Mouse (Mus musculus) G1E (cell line): ENCODE measurements at regions not wholly inside any gene's neighbourhood (a gene's known extent, or its start where the extent isn't known, plus 50 kb on each side); places are given as distances from the start of the nearest gene placed in this dataset.
A peak's percentile ranks its signal among the peaks of the same experiment; 100 is the strongest.

Experiments
- ATAC-seq: 2 replicates; pipeline ENCODE4 v1.8.0; 2016; ENCODE audit warnings: mild to moderate bottlenecking; ENCODE audit not compliant: insufficient number of reproducible peaks, poor library complexity, low FRiP score, severe bottlenecking; ENCODE audit errors: extremely low read depth
- DNase-seq: peaks from one replicate; pipeline ENCODE4 v3.0.0; 2012; ENCODE audit warnings: low spot score
- H3K27me3 ChIP-seq: 2 replicates; pipeline ENCODE4 v1.6.1; 2012; ENCODE audit warnings: mild to moderate bottlenecking, low read length, inconsistent platforms; ENCODE audit not compliant: insufficient read depth
- H3K36me3 ChIP-seq: replicated peaks from 2 replicates; pipeline ENCODE3; 2012; ENCODE audit warnings: mild to moderate bottlenecking, inconsistent platforms
- H3K4me1 ChIP-seq: 2 replicates; pipeline ENCODE4 v1.6.1; 2012; ENCODE audit warnings: low read depth, low read length, inconsistent platforms, mixed read lengths; ENCODE audit not compliant: insufficient read depth
- H3K4me3 ChIP-seq: 2 replicates; pipeline ENCODE4 v1.5.1; 2012; ENCODE audit warnings: low read depth, mild to moderate bottlenecking, inconsistent platforms, low read length, moderate library complexity, mixed read lengths
- H3K9me3 ChIP-seq: replicated peaks from 2 replicates; pipeline ENCODE4 v1.6.1; 2012; ENCODE audit warnings: inconsistent platforms
- CTCF ChIP-seq: IDR thresholded peaks from 2 replicates; pipeline ENCODE4 v1.5.1; 2012; ENCODE audit warnings: low read depth, low read length, inconsistent platforms, mixed read lengths
- GATA1 ChIP-seq: IDR thresholded peaks from 2 replicates; pipeline ENCODE4 v1.6.1; 2012; ENCODE audit warnings: borderline replicate concordance, low read length, inconsistent platforms, mixed read lengths
- GATA2 ChIP-seq: IDR thresholded peaks from 2 replicates; pipeline ENCODE4 v1.6.1; 2012; ENCODE audit warnings: low read depth, low read length, inconsistent platforms, borderline replicate concordance
- POLR2AphosphoS5 ChIP-seq: IDR thresholded peaks from 2 replicates; pipeline ENCODE4 v1.6.1; 2012; ENCODE audit warnings: low read depth, low read length, inconsistent platforms; ENCODE audit not compliant: insufficient replicate concordance
- TAL1 ChIP-seq: conservative IDR thresholded peaks from 2 replicates; pipeline ENCODE4 v1.6.1; 2012; ENCODE audit warnings: low read depth, low read length, inconsistent platforms, mixed read lengths

DNA sequence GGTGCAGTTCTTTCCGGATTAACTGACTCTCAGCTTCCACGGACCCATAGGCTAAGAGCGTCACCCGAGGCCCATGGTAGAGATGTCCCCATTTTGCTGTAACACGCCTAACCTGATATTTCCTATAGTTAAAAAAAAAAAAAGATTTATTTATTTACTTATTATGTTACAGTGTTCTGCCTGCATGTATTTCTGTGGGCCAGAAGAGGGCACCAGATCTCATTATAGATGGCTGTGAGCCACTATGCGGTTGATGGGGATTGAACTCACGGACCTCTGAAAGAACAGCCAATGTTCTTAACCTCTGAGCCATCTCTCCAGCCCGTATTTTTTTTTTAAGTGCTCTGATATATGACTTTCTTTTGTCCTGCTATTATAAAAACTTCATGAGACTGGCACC is 114.2 kb upstream of the Tmpo start:
- no peaks in the 10 kb centered on the region for H3K36me3 ChIP-seq
- no peaks in the 10 kb centered on the region for H3K4me1 ChIP-seq
- H3K9me3 ChIP-seq: no peaks in the 10 kb centered on the region
- no peaks in the 10 kb centered on the region for H3K27me3 ChIP-seq
- no peak for ATAC-seq
- TF ChIP-seq POLR2AphosphoS5 (no peak), TAL1 (no peak), CTCF (no peak), GATA2 (no peak), GATA1 (no peak)
- H3K4me3 ChIP-seq: no peak overlapping the region
- DNase-seq: no peak

DNA sequence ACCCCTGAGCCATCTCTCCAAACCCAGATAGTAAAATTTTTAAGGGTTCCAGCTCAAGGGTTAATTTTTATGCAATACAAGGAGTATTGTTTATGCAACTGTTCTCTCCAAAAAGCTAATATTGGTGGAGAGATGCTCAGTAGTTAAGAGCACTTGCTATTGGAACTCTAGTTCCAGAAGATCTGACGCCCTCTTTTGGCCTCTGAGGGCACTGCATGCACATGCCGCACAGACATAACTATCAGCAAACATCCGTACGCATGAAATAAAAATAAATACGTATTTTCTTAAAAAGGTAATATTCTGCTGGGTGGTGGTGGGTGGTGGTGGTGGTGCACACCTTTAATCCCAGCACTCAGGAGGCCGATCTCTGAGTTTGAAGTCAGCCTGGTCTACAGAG is 112.1 kb upstream of the Tmpo start:
- no peaks in the 10 kb centered on the region for H3K27me3 ChIP-seq
- H3K9me3 ChIP-seq: no peaks in the 10 kb centered on the region
- ATAC-seq (no peak), DNase-seq (no peak)
- no peak for TF ChIP-seq TAL1
- no peak for TF ChIP-seq CTCF
- TF ChIP-seq GATA1: no peak
- TF ChIP-seq GATA2: no peak
- no peak for TF ChIP-seq POLR2AphosphoS5
- H3K4me3 ChIP-seq: no peak overlapping the region
- H3K36me3 ChIP-seq: no peaks in the 10 kb centered on the region
- H3K4me1 ChIP-seq: no peaks in the 10 kb centered on the region

DNA sequence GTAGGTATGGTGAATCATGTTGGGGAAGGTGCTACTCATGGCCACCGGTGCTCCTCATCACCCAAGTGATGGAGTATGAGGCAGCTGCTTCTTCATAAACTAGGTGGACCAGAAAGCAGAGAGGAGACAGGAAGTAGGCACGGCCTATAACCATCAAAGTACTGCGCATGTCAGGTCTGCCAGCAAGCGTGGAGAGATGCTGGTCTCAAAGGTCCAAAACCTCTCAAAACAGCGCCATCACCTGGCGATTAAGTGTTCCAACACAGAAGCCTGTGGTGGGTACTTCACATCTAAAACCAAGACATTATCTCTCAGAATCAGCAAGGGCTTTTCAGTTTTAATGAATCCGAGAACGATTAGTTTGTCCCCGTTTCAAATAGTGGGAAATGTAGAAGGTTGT is 103.1 kb upstream of the Tmpo start:
- Histone ChIP-seq H3K9me3 (peaks cover 4% of the 10 kb centered on the region), H3K4me1 (no peaks in the 10 kb centered on the region), H3K4me3 (no peak overlapping the region), H3K27me3 (no peaks in the 10 kb centered on the region; the same call in 1 of the 2 replicates), H3K36me3 (no peaks in the 10 kb centered on the region)
- TF ChIP-seq TAL1: no peak
- TF ChIP-seq POLR2AphosphoS5: no peak
- TF ChIP-seq CTCF: no peak
- no peak for TF ChIP-seq GATA2
- TF ChIP-seq GATA1: no peak
- DNase-seq (no peak), ATAC-seq (no peak)

DNA sequence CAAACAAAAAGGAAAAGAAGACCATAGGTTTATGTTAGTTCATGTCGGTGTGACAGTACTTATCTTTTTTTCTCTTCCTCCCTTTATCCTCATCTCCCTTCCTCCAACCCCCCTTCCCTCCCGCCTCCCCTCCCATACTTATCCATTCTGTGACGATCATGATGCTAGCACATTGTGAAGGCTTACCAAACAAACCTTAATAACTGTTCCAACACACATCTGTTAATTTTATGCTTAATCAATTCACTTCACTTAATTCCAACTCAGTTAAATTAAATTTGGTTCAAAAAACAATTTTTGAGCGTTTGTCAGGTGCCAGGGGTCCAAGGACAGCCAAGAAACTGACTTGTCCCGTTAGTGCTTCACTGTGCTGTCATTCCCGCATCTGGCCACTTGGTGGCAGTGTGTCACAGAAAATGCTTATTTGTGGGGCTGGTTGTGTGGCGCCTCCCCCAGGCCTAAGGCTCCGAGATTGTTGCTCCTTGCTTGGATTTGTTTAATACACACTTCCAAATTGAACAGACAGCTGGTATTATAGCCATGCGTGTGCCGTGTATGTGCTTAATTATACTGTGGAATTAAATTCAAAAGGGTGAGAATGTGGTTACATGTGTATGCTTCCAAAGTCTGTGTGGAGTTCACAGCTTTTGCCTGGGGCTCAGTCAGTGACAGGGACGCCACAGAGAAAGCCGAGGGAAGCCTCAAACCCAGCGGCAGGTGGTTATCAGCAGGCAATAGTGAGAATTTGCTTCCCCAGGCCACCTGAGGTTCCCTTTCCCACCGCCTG is 90.0 kb upstream of the Tmpo start:
- Histone ChIP-seq H3K9me3 (no peaks in the 10 kb centered on the region), H3K4me1 (peaks cover 15% of the 10 kb centered on the region), H3K36me3 (no peaks in the 10 kb centered on the region), H3K27me3 (no peaks in the 10 kb centered on the region), H3K4me3 (no peak overlapping the region; the same call in 1 of the 2 replicates)
- ATAC-seq: peak; percentile 30; the same call in 1 of the 2 replicates
- TF ChIP-seq POLR2AphosphoS5 (no peak), CTCF (peak; percentile 88), GATA1 (no peak)
- peak; percentile 28 for DNase-seq

DNA sequence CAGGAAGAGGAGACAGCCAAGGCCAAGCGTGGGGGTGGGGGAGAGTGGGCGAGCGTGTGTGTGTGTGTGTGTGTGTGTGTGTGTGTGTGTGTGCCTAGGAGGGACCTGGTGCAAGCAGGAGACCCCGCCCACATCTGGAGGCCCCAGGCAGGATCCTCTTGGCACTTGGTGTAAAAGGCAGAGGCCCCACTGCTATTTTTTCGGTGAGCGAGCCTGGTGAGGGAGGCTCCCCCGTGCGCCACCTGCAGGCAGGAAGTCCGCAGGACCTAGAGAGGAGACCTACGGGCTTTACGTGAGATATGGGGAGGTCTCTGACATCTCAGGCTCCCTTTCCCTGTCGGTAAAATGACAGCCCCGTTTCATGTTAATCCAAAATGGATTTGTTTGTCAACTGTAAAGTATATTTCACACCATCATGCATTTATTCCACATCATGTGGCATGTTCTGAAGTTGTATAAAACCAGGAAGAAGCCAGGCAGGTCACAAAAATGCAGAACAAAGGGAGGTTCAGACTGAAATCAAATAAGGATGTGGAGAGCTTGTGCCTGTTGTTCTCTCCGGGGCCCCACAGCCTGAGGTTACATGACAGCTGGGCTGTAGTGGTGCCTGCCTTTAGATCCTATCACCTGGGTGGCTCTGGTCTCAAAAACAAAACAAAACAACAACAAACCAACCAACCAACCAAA is 89.3 kb upstream of the Tmpo start:
- no peaks in the 10 kb centered on the region for H3K36me3 ChIP-seq
- TF ChIP-seq GATA1: no peak
- TF ChIP-seq CTCF: 0 out of 2 replicates have a peak, but pooled peaks have one; percentile 22
- H3K4me3 ChIP-seq: peak overlapping the region; percentile 20; the same call in 1 of the 2 replicates
- H3K9me3 ChIP-seq: no peaks in the 10 kb centered on the region
- peaks cover 15% of the 10 kb centered on the region for H3K4me1 ChIP-seq
- ATAC-seq (peak; percentile 87), DNase-seq (peak; percentile 71)
- H3K27me3 ChIP-seq: no peaks in the 10 kb centered on the region

DNA sequence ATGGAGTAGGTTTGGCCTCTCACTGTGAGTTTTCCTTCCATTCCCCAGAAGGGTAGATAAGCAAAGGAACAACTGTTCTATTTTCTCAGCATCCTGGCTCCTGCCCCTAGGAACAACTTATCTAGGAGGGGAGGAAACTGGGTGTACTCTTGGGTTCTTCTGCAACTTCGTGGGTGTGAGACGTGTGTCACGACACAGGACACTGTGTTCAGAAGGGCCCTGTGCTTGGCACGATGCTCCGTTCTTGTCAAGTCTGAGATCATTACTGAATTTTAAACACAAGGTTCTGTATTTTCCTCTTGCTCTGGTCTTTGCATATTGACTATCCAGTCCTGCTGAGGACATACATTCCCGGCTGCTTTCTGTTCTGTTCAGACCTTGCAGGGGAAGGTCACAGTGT is 86.8 kb upstream of the Tmpo start:
- H3K9me3 ChIP-seq: no peaks in the 10 kb centered on the region
- DNase-seq: no peak
- no peak overlapping the region for H3K4me3 ChIP-seq
- peaks cover 15% of the 10 kb centered on the region for H3K4me1 ChIP-seq
- no peak for ATAC-seq
- no peaks in the 10 kb centered on the region for H3K27me3 ChIP-seq
- H3K36me3 ChIP-seq: no peaks in the 10 kb centered on the region
- TF ChIP-seq POLR2AphosphoS5 (no peak), CTCF (no peak), TAL1 (no peak), GATA1 (no peak), GATA2 (no peak)
